Mouse (Mus musculus): Measurements from ENCODE around the gene Lrrc61.

- TF ChIP-seq CTCF (IDR thresholded peaks at IDR 0.05; ENCODE audit: extremely low read depth, insufficient read depth, low read length) (no peak), POLR2A (IDR thresholded peaks at IDR 0.05; ENCODE audit: extremely low read depth, insufficient read depth, low read length) (no peak)
Observed at GRCm38 (mm10) chr6:48541560-48542450, 12.8 kb upstream of the Lrrc61 start.

Data from cortical plate, adult 2 months (tissue).